19 mouse cellular contexts compared by ENCODE assay signal in genomic region chr6:94935706-94936105, GRCm38 (mm10).
DNase-seq lines count a peak whose midpoint lies in the region; ATAC-seq and TF ChIP-seq lines count a peak whose summit lies in the region.
"Had no signal": no experiment of that assay in that cellular context is flagged by ENCODE, and none has a peak within 500 bp of the region (broad histone marks: within the 10 kb centered on the region; RNA-seq: fewer than 3 reads in every experiment).

No protein-coding gene starts in this region.

- TF ChIP-seq CTCF in forebrain, postnatal 0 days (IDR thresholded peaks at IDR 0.05; ENCODE audit: low read depth), result no peak

- H3K27me3 ChIP-seq in heart, embryonic 10.5 days (ENCODE audit: insufficient read depth, poor library complexity, severe bottlenecking), result no peaks in the 10 kb centered on the region
- no peaks in the 10 kb centered on the region for H3K27me3 ChIP-seq in heart, embryonic 11.5 days (ENCODE audit: control insufficient read depth, insufficient read depth, low read length)
- H3K27me3 ChIP-seq in forebrain, postnatal 0 days (ENCODE audit: insufficient read depth, low read length), result no peaks in the 10 kb centered on the region
- H3K27me3 ChIP-seq: embryonic facial prominence, embryonic 15.5 days; hindbrain, embryonic 13.5 days had no signal

- no peak overlapping the region for H3K4me3 ChIP-seq in heart, embryonic 10.5 days
- H3K4me3 ChIP-seq in heart, embryonic 11.5 days (ENCODE audit: low read depth, low read length), result no peak overlapping the region
- no peak overlapping the region for H3K4me3 ChIP-seq in forebrain, postnatal 0 days (ENCODE audit: low read depth, low read length)
- H3K4me3 ChIP-seq: embryonic facial prominence, embryonic 15.5 days; erythroblast, embryonic 14.5 days; heart, adult 2 months; hindbrain, embryonic 13.5 days had no signal

- H3K36me3 ChIP-seq in heart, embryonic 10.5 days, result no peaks in the 10 kb centered on the region
- no peaks in the 10 kb centered on the region for H3K36me3 ChIP-seq in heart, embryonic 11.5 days (ENCODE audit: control insufficient read depth, insufficient read depth, low read length)
- H3K36me3 ChIP-seq in forebrain, postnatal 0 days (ENCODE audit: insufficient read depth), result no peaks in the 10 kb centered on the region
- H3K36me3 ChIP-seq: embryonic facial prominence, embryonic 15.5 days; hindbrain, embryonic 13.5 days had no signal

- no peak for ATAC-seq in heart, embryonic 11.5 days (replicated peaks; ENCODE audit: insufficient number of reproducible peaks, low FRiP score, low TSS enrichment)
- ATAC-seq in forebrain, postnatal 0 days, result no peak
- ATAC-seq: hindbrain, postnatal 0 days had no signal

- 60% methylated on average over 1 of the region's 1 CpGs for WGBS in heart, embryonic 10.5 days
- WGBS in heart, embryonic 11.5 days (ENCODE audit: insufficient replicate concordance), result 46% methylated on average over 1 of the region's 1 CpGs
- WGBS in forebrain, postnatal 0 days, result 84% methylated on average over 1 of the region's 1 CpGs

- DNase-seq in heart, embryonic 10.5 days (ENCODE audit: low spot score), result peak; percentile 42
- peak; percentile 18 for DNase-seq in adrenal gland, adult 8-10 months
- peak; percentile 70 for DNase-seq in adrenal gland, postnatal 14 days
- DNase-seq in skeletal muscle tissue, adult 2 months (ENCODE audit: low read depth, low spot score), result peak; percentile 20
- no peak for DNase-seq in forebrain, postnatal 0 days
- DNase-seq in cerebellum, adult 11-12 months, result no peak
- DNase-seq: cerebellum, adult 2 months; cerebellum, postnatal 10 days; embryo, embryonic 11 days; gastrocnemius, postnatal 10 days; heart, adult 2 months; heart, postnatal 10 days; heart, postnatal 4 days; kidney, adult 11 months had no signal

- no peaks in the 10 kb centered on the region for H3K4me1 ChIP-seq in heart, embryonic 10.5 days
- no peaks in the 10 kb centered on the region for H3K4me1 ChIP-seq in heart, embryonic 11.5 days (ENCODE audit: control insufficient read depth, insufficient read depth, low read length)
- H3K4me1 ChIP-seq in forebrain, postnatal 0 days (ENCODE audit: insufficient read depth), result no peaks in the 10 kb centered on the region
- H3K4me1 ChIP-seq: hindbrain, embryonic 13.5 days had no signal

- no peak overlapping the region for H3K4me2 ChIP-seq in heart, embryonic 11.5 days
- H3K4me2 ChIP-seq in forebrain, postnatal 0 days (ENCODE audit: low read depth), result no peak overlapping the region
- H3K4me2 ChIP-seq: embryonic facial prominence, embryonic 15.5 days; hindbrain, embryonic 13.5 days had no signal

- no peak overlapping the region for H3K27ac ChIP-seq in heart, embryonic 10.5 days
- no peak overlapping the region for H3K27ac ChIP-seq in heart, embryonic 11.5 days (ENCODE audit: low read depth, low read length)
- no peak overlapping the region for H3K27ac ChIP-seq in forebrain, postnatal 0 days (ENCODE audit: low read depth, low read length)
- H3K27ac ChIP-seq: heart, adult 2 months; hindbrain, embryonic 13.5 days; hindbrain, postnatal 0 days had no signal

- H3K9me3 ChIP-seq in heart, embryonic 10.5 days, result no peaks in the 10 kb centered on the region
- H3K9me3 ChIP-seq in heart, embryonic 11.5 days (replicated peaks; ENCODE audit: control insufficient read depth, low read length), result no peaks in the 10 kb centered on the region
- H3K9me3 ChIP-seq in forebrain, postnatal 0 days (ENCODE audit: low read length), result no peaks in the 10 kb centered on the region
- H3K9me3 ChIP-seq: embryonic facial prominence, embryonic 15.5 days; hindbrain, embryonic 13.5 days had no signal

- no peak overlapping the region for H3K9ac ChIP-seq in heart, embryonic 11.5 days (ENCODE audit: low read depth, low read length)
- H3K9ac ChIP-seq in forebrain, postnatal 0 days, result no peak overlapping the region
- H3K9ac ChIP-seq: embryonic facial prominence, embryonic 15.5 days; hindbrain, embryonic 13.5 days had no signal

Comparison
In these comparisons a context has a peak if more than half of its experiments do, and no peak if none do; other contexts are left out.
1. DNase-seq: peak in heart, embryonic 10.5 days (single experiment), adrenal gland, adult 8-10 months (single experiment), adrenal gland, postnatal 14 days (single experiment) and skeletal muscle tissue, adult 2 months (single experiment); none in forebrain, postnatal 0 days (single experiment) and cerebellum, adult 11-12 months (single experiment).